Mouse (Mus musculus): ENCODE data around the gene Lrpap1. TPM values are rescaled to one million over a fixed set of nuclear protein-coding genes. Genes with fewer than 3 reads are reported as not detected.

Gene Lrpap1
- polyA plus RNA-seq, 1 experiment: 124 TPM

GRCm38 (mm10) chr5:35050541-35050940 lies 55.0 kb downstream of the Lrpap1 start:
- 75% methylated on average over 5 of the region's 5 CpGs for WGBS
- no peak overlapping the region for H3K4me3 ChIP-seq (replicated peaks; ENCODE audit: insufficient read depth, low read depth, low read length)

DNA sequence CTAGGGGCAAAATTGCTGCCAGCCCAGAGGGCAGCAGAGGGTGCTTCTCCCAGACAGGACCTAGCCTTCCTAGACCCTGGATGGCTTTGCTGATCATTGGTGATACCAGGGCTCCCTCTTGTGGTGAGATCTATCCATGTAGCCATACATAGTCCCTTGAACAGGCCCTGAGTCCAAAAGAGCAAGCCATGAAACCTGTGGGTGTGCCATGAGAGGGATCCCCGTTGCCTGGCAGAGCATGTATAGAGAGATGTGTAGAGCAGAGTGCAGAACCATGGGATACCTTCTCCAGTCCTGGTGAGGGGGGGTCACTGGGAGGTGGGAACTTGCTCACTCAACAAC lies 62.5 kb downstream of the Lrpap1 start:
- H3K4me1 ChIP-seq (ENCODE audit: control insufficient read depth, insufficient read depth, low read length): no peaks in the 10 kb centered on the region
- DNase-seq: peak; percentile 63 to 75
- TF ChIP-seq CTCF (IDR thresholded peaks at IDR 0.05; ENCODE audit: borderline replicate concordance, insufficient read depth, low read depth, low read length) (peak; percentile 92), POLR2A (IDR thresholded peaks at IDR 0.05; ENCODE audit: borderline replicate concordance, insufficient read depth, low read length) (no peak)
- no peak overlapping the region for H3K27ac ChIP-seq (ENCODE audit: insufficient read depth, low read length)
- H3K27me3 ChIP-seq (ENCODE audit: control insufficient read depth, insufficient read depth, low read length): no peaks in the 10 kb centered on the region
- 3% methylated on average over 1 of the region's 1 CpGs for WGBS
- no peak overlapping the region for H3K4me3 ChIP-seq (replicated peaks; ENCODE audit: insufficient read depth, low read depth, low read length)

More at GRCm38 (mm10) chr5:35050541-35050940, 55.0 kb downstream of the Lrpap1 start:
- Histone ChIP-seq H3K27ac (ENCODE audit: insufficient read depth, low read length) (no peak overlapping the region), H3K4me1 (ENCODE audit: control insufficient read depth, insufficient read depth, low read length) (no peaks in the 10 kb centered on the region), H3K27me3 (ENCODE audit: control insufficient read depth, insufficient read depth, low read length) (no peaks in the 10 kb centered on the region)
- DNase-seq: no peak
- TF ChIP-seq CTCF (IDR thresholded peaks at IDR 0.05; ENCODE audit: borderline replicate concordance, insufficient read depth, low read depth, low read length): no peak
- no peak for TF ChIP-seq POLR2A (IDR thresholded peaks at IDR 0.05; ENCODE audit: borderline replicate concordance, insufficient read depth, low read length)

GRCm38 (mm10) chr5:35042431-35043109 lies 63.0 kb downstream of the Lrpap1 start:
- H3K4me1 ChIP-seq (ENCODE audit: control insufficient read depth, insufficient read depth, low read length): no peaks in the 10 kb centered on the region
- TF ChIP-seq POLR2A (IDR thresholded peaks at IDR 0.05; ENCODE audit: borderline replicate concordance, insufficient read depth, low read length) (no peak), CTCF (IDR thresholded peaks at IDR 0.05; ENCODE audit: borderline replicate concordance, insufficient read depth, low read depth, low read length) (no peak)
- DNase-seq: no peak
- WGBS: 73% methylated on average over 10 of the region's 10 CpGs
- H3K27me3 ChIP-seq (ENCODE audit: control insufficient read depth, insufficient read depth, low read length): no peaks in the 10 kb centered on the region
- H3K27ac ChIP-seq (ENCODE audit: insufficient read depth, low read length): no peak overlapping the region
- H3K4me3 ChIP-seq (replicated peaks; ENCODE audit: insufficient read depth, low read depth, low read length): no peak overlapping the region

Other genes with a start within 250 kb of the Lrpap1 start
- 5.5 and 6.8 TPM in 2 replicates for gene Msantd1, start 197.8 kb downstream of the Lrpap1 start, polyA plus RNA-seq (2012; rRNA removed)
- 13.0 and 16.0 TPM in 2 replicates for gene Rgs12, start 156.3 kb downstream of the Lrpap1 start, polyA plus RNA-seq (2012; rRNA removed)
- gene Hgfac, start 64.3 kb downstream of the Lrpap1 start, polyA plus RNA-seq (2012; rRNA removed): 0.13 and 0.30 TPM in 2 replicates
- gene Dok7, start 49.0 kb downstream of the Lrpap1 start, polyA plus RNA-seq (2012; rRNA removed): 17.3 and 19.0 TPM in 2 replicates
- 8.4 and 9.1 TPM in 2 replicates for gene Adra2c, start 172.6 kb upstream of the Lrpap1 start, polyA plus RNA-seq (2012; rRNA removed)